Mouse (Mus musculus): ENCODE measurements around the gene Evc.

DNA sequence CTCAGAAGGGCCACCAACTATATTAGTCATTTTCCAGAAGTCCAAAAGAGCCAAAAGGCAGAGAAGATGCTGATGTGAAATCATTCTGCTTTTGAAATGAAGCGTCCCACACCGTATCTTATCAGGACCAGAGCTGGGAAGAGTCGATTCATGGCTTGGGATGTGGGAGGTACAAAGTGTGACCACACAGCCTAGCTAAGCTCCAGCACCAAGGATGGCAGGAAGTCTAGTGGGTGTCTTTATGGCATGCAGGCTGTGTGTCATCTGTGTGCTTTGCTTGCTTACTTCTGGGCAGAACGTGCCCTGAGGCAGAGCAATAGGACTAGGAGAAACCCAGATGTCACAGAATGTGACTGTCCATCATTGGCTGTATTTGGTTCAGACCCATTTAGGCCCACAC lies 15.9 kb downstream of the Evc start:
- TF ChIP-seq CTCF (IDR thresholded peaks at IDR 0.05; ENCODE audit: control insufficient read depth, insufficient read depth, insufficient read length) (no peak), CEBPB (IDR thresholded peaks at IDR 0.05; ENCODE audit: low read depth) (no peak), USF1 (IDR thresholded peaks at IDR 0.05; ENCODE audit: low read depth) (no peak), MYOD1 (IDR thresholded peaks at IDR 0.05; ENCODE audit: control insufficient read depth, insufficient read length, low read depth) (no peak), MAX (IDR thresholded peaks at IDR 0.05) (no peak), MYOG (IDR thresholded peaks at IDR 0.05; ENCODE audit: control insufficient read depth, extremely low read depth, insufficient read length) (no peak), FOSL1 (IDR thresholded peaks at IDR 0.05; ENCODE audit: insufficient read depth, low read length, poor library complexity, severe bottlenecking) (no peak)
